Mouse (Mus musculus) kidney, adult 2 months (tissue): Measurements from ENCODE around the gene Cd47. TPM values are rescaled to one million over a fixed set of nuclear protein-coding genes. Genes with fewer than 3 reads are reported as not detected.

Experiments
- DNase-seq: peaks from one replicate; pipeline ENCODE4 v3.0.0; 2021
- H3K27ac ChIP-seq: fragments of 200-500 bp; 2 replicates; pipeline ENCODE4 v1.5.1; 2012; ENCODE audit warnings: low read depth, low read length, control low read depth, inconsistent platforms; ENCODE audit not compliant: insufficient read depth
- H3K27me3 ChIP-seq: fragments of 200-500 bp; replicated peaks from 2 replicates; pipeline ENCODE4 v1.6.1; 2012; ENCODE audit warnings: mild to moderate bottlenecking, moderate library complexity, low read length, inconsistent platforms; ENCODE audit not compliant: control insufficient read depth, insufficient read depth
- H3K36me3 ChIP-seq: fragments of 200-500 bp; 2 replicates; pipeline ENCODE4 v1.6.1; 2012; ENCODE audit warnings: mild to moderate bottlenecking, moderate library complexity, low read length, inconsistent platforms; ENCODE audit not compliant: control insufficient read depth, insufficient read depth
- H3K4me1 ChIP-seq: fragments of 200-500 bp; 2 replicates; pipeline ENCODE4 v1.6.1; 2011; ENCODE audit warnings: low read length; ENCODE audit not compliant: control insufficient read depth, insufficient read depth
- H3K4me3 ChIP-seq: fragments of 200-500 bp; 2 replicates; pipeline ENCODE4 v1.5.1; 2011; ENCODE audit warnings: mild to moderate bottlenecking, low read depth, low read length, control low read depth; ENCODE audit not compliant: insufficient read depth
- CTCF ChIP-seq: fragments of 200-500 bp; conservative IDR thresholded peaks from 2 replicates; pipeline ENCODE4 v1.5.1; 2011; ENCODE audit warnings: low read depth, mild to moderate bottlenecking, control low read depth, low read length, moderate library complexity, mixed read lengths; ENCODE audit not compliant: insufficient read depth, insufficient read length
- POLR2A ChIP-seq: fragments of 200-500 bp; IDR thresholded peaks from one replicate; pipeline ENCODE4 v1.6.1; 2011; ENCODE audit warnings: low read depth, low read length, control low read depth
- WGBS: fragments of 180-500 bp; shearing (Covaris S2); methylation state at CpG from one replicate; pipeline ENCODE4 v1.1.7; 2018; 5-methylcytosine and 5-hydroxymethylcytosine counted together
- polyA plus RNA-seq: library from polyadenylated mRNA; depleted of rRNA; stranded (reverse); fragments of >200 nt; gene quantifications from 2 replicates; pipeline ENCODE4 v1.2.3, GENCODE M21; 2012

Cd47 gene
- polyA plus RNA-seq, 1 experiment, result 36.5 TPM

- Histone ChIP-seq H3K4me3 (no peak overlapping the region), H3K36me3 (no peaks in the 10 kb centered on the region), H3K27me3 (no peaks in the 10 kb centered on the region), H3K4me1 (peaks cover 3% of the 10 kb centered on the region; the same call in 1 of the 2 replicates), H3K27ac (no peak overlapping the region)
- TF ChIP-seq CTCF, result no peak
- no peak for TF ChIP-seq POLR2A
- 75% methylated on average over 4 of the region's 4 CpGs for WGBS
- no peak for DNase-seq
Measured at GRCm38 (mm10) chr16:49949261-49949660, 148.9 kb downstream of the Cd47 start.

- Histone ChIP-seq H3K27me3 (no peaks in the 10 kb centered on the region), H3K4me1 (peaks cover 3% of the 10 kb centered on the region; the same call in 1 of the 2 replicates), H3K36me3 (no peaks in the 10 kb centered on the region), H3K27ac (no peak overlapping the region), H3K4me3 (no peak overlapping the region)
- no peak for DNase-seq
- TF ChIP-seq CTCF (no peak), POLR2A (no peak)
- 93% methylated on average over 2 of the region's 2 CpGs for WGBS
Measured at GRCm38 (mm10) chr16:49950340-49950739, 150.0 kb downstream of the Cd47 start.

- peak; percentile 49 for DNase-seq
- TF ChIP-seq CTCF (no peak), POLR2A (no peak)
- Histone ChIP-seq H3K4me3 (no peak overlapping the region), H3K27ac (peak overlapping the region; percentile 39), H3K27me3 (no peaks in the 10 kb centered on the region), H3K36me3 (no peaks in the 10 kb centered on the region), H3K4me1 (peaks cover 3% of the 10 kb centered on the region; the same call in 1 of the 2 replicates)
- WGBS, result 61% methylated on average over 2 of the region's 2 CpGs
Measured at GRCm38 (mm10) chr16:49951288-49951691, 151.0 kb downstream of the Cd47 start.

DNA sequence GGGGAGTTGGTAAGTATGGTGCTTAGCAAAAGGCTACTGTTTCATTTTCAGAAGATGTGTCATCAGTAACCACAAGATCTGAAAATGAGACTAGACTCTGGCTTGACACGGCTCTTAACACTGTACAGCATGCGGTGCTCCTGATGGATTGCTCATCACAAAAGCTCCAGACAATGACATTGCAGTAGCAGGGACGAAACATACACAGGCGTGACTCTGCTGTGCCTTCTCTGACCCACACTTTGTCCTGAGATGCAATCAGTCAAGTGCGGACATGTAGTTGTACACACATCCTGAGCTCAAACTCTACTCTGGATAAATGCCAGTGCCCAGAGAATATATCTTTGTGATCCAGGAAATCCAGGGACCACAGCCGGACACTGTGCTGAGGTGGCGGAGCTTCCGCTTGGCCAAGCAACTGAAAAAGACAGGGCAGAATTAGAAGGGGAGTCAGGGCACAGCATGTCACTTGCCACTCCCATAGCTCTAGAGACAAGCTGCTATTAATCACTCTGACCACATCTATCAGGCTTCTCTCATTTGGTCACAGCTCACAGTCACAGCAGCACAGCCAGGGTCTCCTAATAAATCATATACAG, 151.7 kb downstream of the Cd47 start:
- H3K4me1 ChIP-seq, result peaks cover 3% of the 10 kb centered on the region; the same call in 1 of the 2 replicates
- H3K36me3 ChIP-seq, result no peaks in the 10 kb centered on the region
- 54% methylated on average over 8 of the region's 8 CpGs for WGBS
- peak overlapping the region; percentile 39; the same call in 1 of the 2 replicates for H3K27ac ChIP-seq
- peak; percentile 82 for DNase-seq
- no peak for TF ChIP-seq POLR2A
- no peak for TF ChIP-seq CTCF
- no peaks in the 10 kb centered on the region for H3K27me3 ChIP-seq
- no peak overlapping the region for H3K4me3 ChIP-seq

DNA sequence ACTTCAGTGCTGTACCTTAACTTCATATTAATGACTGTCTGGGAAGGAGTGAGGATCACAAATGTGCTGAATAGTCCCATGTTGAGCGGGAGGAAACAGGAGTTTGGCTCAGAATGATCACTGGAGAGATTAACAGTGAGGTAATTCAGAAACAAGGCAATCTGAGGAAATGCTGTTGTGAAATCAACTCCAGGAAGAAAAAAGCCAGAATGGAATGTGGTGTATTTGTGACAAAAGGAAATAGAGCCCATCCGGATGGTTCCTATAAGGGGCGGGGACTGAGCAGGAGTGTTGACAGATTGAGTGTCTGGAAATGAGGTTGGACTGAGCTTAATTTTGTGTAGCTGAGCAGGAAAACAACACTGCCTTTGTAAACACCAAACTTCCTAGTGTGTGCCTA, 153.5 kb downstream of the Cd47 start:
- peak; percentile 84 for DNase-seq
- H3K4me1 ChIP-seq, result peaks cover 3% of the 10 kb centered on the region; the same call in 1 of the 2 replicates
- no peak overlapping the region for H3K4me3 ChIP-seq
- WGBS, result 53% methylated on average over 3 of the region's 3 CpGs
- no peaks in the 10 kb centered on the region for H3K36me3 ChIP-seq
- no peak overlapping the region for H3K27ac ChIP-seq
- TF ChIP-seq CTCF, result no peak
- no peak for TF ChIP-seq POLR2A
- H3K27me3 ChIP-seq, result no peaks in the 10 kb centered on the region

GRCm38 (mm10) chr16:49954909-49955308, 154.6 kb downstream of the Cd47 start:
- WGBS, result 96% methylated on average over 10 of the region's 10 CpGs
- peaks cover 3% of the 10 kb centered on the region; the same call in 1 of the 2 replicates for H3K4me1 ChIP-seq

GRCm38 (mm10) chr16:49955325-49955724, 155.0 kb downstream of the Cd47 start:
- Histone ChIP-seq H3K4me1 (peaks cover 3% of the 10 kb centered on the region; the same call in 1 of the 2 replicates), H3K27ac (no peak overlapping the region), H3K36me3 (no peaks in the 10 kb centered on the region), H3K27me3 (no peaks in the 10 kb centered on the region), H3K4me3 (no peak overlapping the region)
- 96% methylated on average over 2 of the region's 2 CpGs for WGBS
- DNase-seq, result no peak
- TF ChIP-seq CTCF, result no peak
- no peak for TF ChIP-seq POLR2A

More at GRCm38 (mm10) chr16:49954909-49955308, 154.6 kb downstream of the Cd47 start:
- DNase-seq, result no peak
- TF ChIP-seq POLR2A (no peak), CTCF (no peak)
- Histone ChIP-seq H3K27me3 (no peaks in the 10 kb centered on the region), H3K36me3 (no peaks in the 10 kb centered on the region), H3K4me3 (no peak overlapping the region), H3K27ac (no peak overlapping the region)

- no peak overlapping the region for H3K27ac ChIP-seq
- H3K27me3 ChIP-seq, result no peaks in the 10 kb centered on the region
- H3K4me3 ChIP-seq, result no peak overlapping the region
- peaks cover 3% of the 10 kb centered on the region; the same call in 1 of the 2 replicates for H3K4me1 ChIP-seq
- H3K36me3 ChIP-seq, result no peaks in the 10 kb centered on the region
- no peak for DNase-seq
- WGBS, result 91% methylated on average over 2 of the region's 2 CpGs
- TF ChIP-seq CTCF (no peak), POLR2A (no peak)
Measured at GRCm38 (mm10) chr16:49955952-49956351, 155.6 kb downstream of the Cd47 start.
